Mouse (Mus musculus): ENCODE results near the gene Mocs2. TPM values are rescaled to one million over a fixed set of nuclear protein-coding genes. Genes with fewer than 3 reads are reported as not detected.

Mocs2 gene
- total and polyA plus RNA-seq, 3 experiments = 37.4 to 59.2 TPM; not detected in 1

- Histone ChIP-seq H3K4me1 (ENCODE audit: control insufficient read depth in 1 of 2, insufficient read depth in 2 of 2, low read length in 2 of 2) (no peaks in the 10 kb centered on the region), H3K27ac (ENCODE audit: control insufficient read depth, low read depth, low read length) (no peak overlapping the region), H3K9me3 (replicated peaks; ENCODE audit: insufficient read depth, low read length) (no peaks in the 10 kb centered on the region), H3K79me2 (ENCODE audit: control insufficient read depth, insufficient read depth, low read length, poor library complexity) (no peaks in the 10 kb centered on the region), H3K27me3 (ENCODE audit: control insufficient read depth in 1 of 2, insufficient read depth in 2 of 2, low read length in 2 of 2) (no peaks in the 10 kb centered on the region), H3K36me3 (ENCODE audit: control insufficient read depth in 1 of 2, insufficient read depth in 2 of 2, low read length in 2 of 2) (no peaks in the 10 kb centered on the region), H3K4me3 (ENCODE audit: control insufficient read depth in 1 of 2, insufficient read depth in 1 of 2, low read depth in 2 of 2, low read length in 2 of 2) (no peak overlapping the region), H3K9ac (ENCODE audit: control insufficient read depth, low read depth, low read length, poor library complexity, severe bottlenecking) (no peak overlapping the region)
- DNase-seq (ENCODE audit: low read depth, low spot score) = no peak
- TF ChIP-seq MYB (IDR thresholded peaks at IDR 0.05; ENCODE audit: low read depth, low read length) = no peak
- no peak for TF ChIP-seq CTCF (IDR thresholded peaks at IDR 0.05 in 2 of 3, conservative IDR thresholded peaks at IDR 0.05 in 1 of 3; ENCODE audit: control insufficient read depth in 1 of 3, insufficient read depth in 1 of 3, low read depth in 2 of 3, low read length in 3 of 3, poor library complexity in 1 of 3, severe bottlenecking in 1 of 3)
- no peak for TF ChIP-seq CHD2 (IDR thresholded peaks at IDR 0.05; ENCODE audit: low read length)
- no peak for TF ChIP-seq ETS1 (IDR thresholded peaks at IDR 0.05; ENCODE audit: low read depth, low read length)
- no peak for TF ChIP-seq ELF1 (IDR thresholded peaks at IDR 0.05; ENCODE audit: low read depth, low read length)
- TF ChIP-seq ZNF384 (IDR thresholded peaks at IDR 0.05; ENCODE audit: low read depth, low read length) = no peak
- TF ChIP-seq GATA1 (IDR thresholded peaks at IDR 0.05; ENCODE audit: low read depth, low read length) = no peak
- TF ChIP-seq RCOR1 (IDR thresholded peaks at IDR 0.05; ENCODE audit: low read depth, low read length) = no peak
Measured at GRCm38 (mm10) chr13:114874738-114875137, 56.7 kb downstream of the Mocs2 start.

- Histone ChIP-seq H3K27me3 (ENCODE audit: control insufficient read depth in 1 of 2, insufficient read depth in 2 of 2, low read length in 2 of 2) (no peaks in the 10 kb centered on the region), H3K4me1 (ENCODE audit: control insufficient read depth in 1 of 2, insufficient read depth in 2 of 2, low read length in 2 of 2) (no peaks in the 10 kb centered on the region), H3K4me3 (ENCODE audit: control insufficient read depth in 1 of 2, insufficient read depth in 1 of 2, low read depth in 2 of 2, low read length in 2 of 2) (no peak overlapping the region), H3K27ac (ENCODE audit: control insufficient read depth, low read depth, low read length) (no peak overlapping the region), H3K9ac (ENCODE audit: control insufficient read depth, low read depth, low read length, poor library complexity, severe bottlenecking) (no peak overlapping the region), H3K79me2 (ENCODE audit: control insufficient read depth, insufficient read depth, low read length, poor library complexity) (no peaks in the 10 kb centered on the region), H3K36me3 (ENCODE audit: control insufficient read depth in 1 of 2, insufficient read depth in 2 of 2, low read length in 2 of 2) (no peaks in the 10 kb centered on the region), H3K9me3 (replicated peaks; ENCODE audit: insufficient read depth, low read length) (no peaks in the 10 kb centered on the region)
- no peak for DNase-seq (ENCODE audit: low read depth, low spot score)
- TF ChIP-seq ETS1 (IDR thresholded peaks at IDR 0.05; ENCODE audit: low read depth, low read length) = no peak
- no peak for TF ChIP-seq BHLHE40 (IDR thresholded peaks at IDR 0.05; ENCODE audit: borderline replicate concordance, low read depth, low read length)
- TF ChIP-seq MAFK (IDR thresholded peaks at IDR 0.05; ENCODE audit: borderline replicate concordance, low read depth, low read length) = no peak
- TF ChIP-seq TBP (IDR thresholded peaks at IDR 0.05; ENCODE audit: low read depth, low read length) = no peak
- TF ChIP-seq JUND (IDR thresholded peaks at IDR 0.05; ENCODE audit: low read depth, low read length) = no peak
- TF ChIP-seq MYC (IDR thresholded peaks at IDR 0.05; ENCODE audit: low read depth, low read length) = no peak
- TF ChIP-seq UBTF (IDR thresholded peaks at IDR 0.05; ENCODE audit: borderline replicate concordance, insufficient read depth, low read depth, low read length) = no peak
- TF ChIP-seq TAL1 (IDR thresholded peaks at IDR 0.05; ENCODE audit: low read length) = no peak
Measured at GRCm38 (mm10) chr13:114876005-114876520, 58.0 kb downstream of the Mocs2 start.

GRCm38 (mm10) chr13:114878667-114879066, 60.6 kb downstream of the Mocs2 start:
- H3K9ac ChIP-seq (ENCODE audit: control insufficient read depth, low read depth, low read length, poor library complexity, severe bottlenecking) = no peak overlapping the region
- H3K27ac ChIP-seq (ENCODE audit: control insufficient read depth, low read depth, low read length) = no peak overlapping the region
- H3K27me3 ChIP-seq (ENCODE audit: control insufficient read depth in 1 of 2, insufficient read depth in 2 of 2, low read length in 2 of 2) = no peaks in the 10 kb centered on the region; a peak in 1 of 4 replicates
- no peaks in the 10 kb centered on the region for H3K9me3 ChIP-seq (replicated peaks; ENCODE audit: insufficient read depth, low read length)
- H3K79me2 ChIP-seq (ENCODE audit: control insufficient read depth, insufficient read depth, low read length, poor library complexity) = no peaks in the 10 kb centered on the region
- no peak overlapping the region for H3K4me3 ChIP-seq (ENCODE audit: control insufficient read depth in 1 of 2, insufficient read depth in 1 of 2, low read depth in 2 of 2, low read length in 2 of 2)
- no peaks in the 10 kb centered on the region for H3K4me1 ChIP-seq (ENCODE audit: control insufficient read depth in 1 of 2, insufficient read depth in 2 of 2, low read length in 2 of 2)
- H3K36me3 ChIP-seq (ENCODE audit: control insufficient read depth in 1 of 2, insufficient read depth in 2 of 2, low read length in 2 of 2) = no peaks in the 10 kb centered on the region
- TF ChIP-seq RCOR1 (IDR thresholded peaks at IDR 0.05; ENCODE audit: low read depth, low read length) (no peak), NELFE (IDR thresholded peaks at IDR 0.05; ENCODE audit: low read depth, low read length) (no peak), UBTF (IDR thresholded peaks at IDR 0.05; ENCODE audit: borderline replicate concordance, insufficient read depth, low read depth, low read length) (no peak), TAL1 (IDR thresholded peaks at IDR 0.05; ENCODE audit: low read length) (no peak), CTCF (IDR thresholded peaks at IDR 0.05 in 2 of 3, conservative IDR thresholded peaks at IDR 0.05 in 1 of 3; ENCODE audit: control insufficient read depth in 1 of 3, insufficient read depth in 1 of 3, low read depth in 2 of 3, low read length in 3 of 3, poor library complexity in 1 of 3, severe bottlenecking in 1 of 3) (no peak), MAFK (IDR thresholded peaks at IDR 0.05; ENCODE audit: borderline replicate concordance, low read depth, low read length) (no peak), POLR2AphosphoS5 (IDR thresholded peaks at IDR 0.05; ENCODE audit: borderline replicate concordance, low read depth, low read length) (no peak), USF1 (IDR thresholded peaks at IDR 0.05; ENCODE audit: low read depth, low read length) (no peak), MXI1 (IDR thresholded peaks at IDR 0.05; ENCODE audit: low read depth, low read length) (no peak), ELF1 (IDR thresholded peaks at IDR 0.05; ENCODE audit: low read depth, low read length) (no peak), MAZ (IDR thresholded peaks at IDR 0.05; ENCODE audit: low read depth, low read length) (no peak)
- DNase-seq (ENCODE audit: low read depth, low spot score) = no peak

Measured in MEL (cell line).